Mouse (Mus musculus): ENCODE measurements at regions not wholly inside any gene's neighbourhood (a gene's known extent, or its start where the extent isn't known, plus 50 kb on each side); places are given as distances from the start of the nearest gene placed in this dataset.

GRCm38 (mm10) chr14:64511300-64511699, 407.2 kb downstream of the Prss52 start:
- DNase-seq: no peak

- no peak for DNase-seq
These were observed 408.6 kb downstream of the Prss52 start for GRCm38 (mm10) chr14:64512726-64513125.

DNA sequence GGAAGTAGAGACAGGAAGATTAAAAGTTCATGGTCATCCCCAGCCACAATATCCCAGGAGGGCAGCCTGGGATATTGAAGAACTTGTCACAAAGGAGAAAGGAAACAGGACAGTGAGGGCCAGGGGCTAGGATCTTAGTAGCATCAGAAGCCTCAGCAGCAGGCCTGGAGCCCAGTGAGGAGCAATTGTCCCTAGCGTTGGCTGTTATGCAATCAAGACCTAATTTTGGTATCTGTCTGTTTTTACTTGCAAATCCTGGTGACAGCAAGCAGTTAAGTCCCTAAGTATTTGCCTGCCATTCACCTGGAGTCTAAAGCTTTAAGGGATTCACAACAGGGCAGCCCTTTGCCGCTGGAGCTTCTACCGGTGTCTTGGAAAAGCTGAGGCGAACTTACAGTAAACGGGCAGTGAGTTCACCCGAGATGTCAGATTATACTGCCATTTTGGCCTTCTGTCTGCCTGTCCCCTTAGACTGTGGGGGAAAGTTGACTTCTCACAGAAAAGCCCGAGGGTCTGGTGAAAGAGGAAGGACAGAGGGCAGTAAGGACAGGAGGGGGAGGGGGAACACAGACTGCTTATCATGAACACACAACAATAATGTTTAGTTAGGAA, 413.6 kb downstream of the Prss52 start:
- no peak for DNase-seq

- DNase-seq: no peak
These were observed 420.6 kb downstream of the Prss52 start for GRCm38 (mm10) chr14:64524641-64525040.

DNA sequence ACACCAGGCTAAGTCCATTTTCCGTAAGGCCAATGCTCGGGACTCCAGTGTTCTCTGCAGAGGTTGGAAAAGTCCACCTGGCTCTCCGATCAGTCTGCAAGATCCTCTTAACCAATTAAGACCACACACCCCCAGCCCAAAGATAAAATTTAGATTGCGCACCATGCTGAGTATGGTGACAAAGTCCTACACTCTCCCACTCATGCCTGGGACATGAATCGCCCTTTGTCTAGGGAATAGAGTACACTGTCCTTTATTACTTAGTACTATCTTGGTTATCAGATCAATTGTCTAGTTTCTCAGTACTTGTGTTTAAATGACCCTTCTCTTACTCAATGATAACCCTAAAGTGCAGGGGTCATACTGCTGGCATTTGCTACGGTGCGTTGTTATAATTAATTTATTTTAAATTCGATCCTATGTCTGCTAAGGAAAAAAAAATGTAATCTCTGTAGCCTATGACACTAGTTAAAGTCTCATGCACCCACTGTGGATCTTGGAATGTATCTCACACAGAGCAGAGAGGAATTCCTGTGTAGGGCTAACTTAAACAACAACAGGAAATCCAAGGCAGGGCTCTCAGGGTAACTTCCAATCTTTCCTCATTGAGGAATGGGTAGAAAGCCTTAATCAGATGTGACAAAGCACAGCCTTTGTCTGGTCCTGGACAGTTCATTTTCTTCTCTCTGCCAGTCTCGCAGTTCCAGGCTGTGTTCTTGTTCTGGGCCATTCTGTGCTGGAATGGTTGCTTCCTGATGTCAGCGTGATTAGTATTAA, 421.4 kb downstream of the Prss52 start:
- no peak for DNase-seq

GRCm38 (mm10) chr14:64530541-64530940, 426.5 kb downstream of the Prss52 start:
- no peak for DNase-seq

DNA sequence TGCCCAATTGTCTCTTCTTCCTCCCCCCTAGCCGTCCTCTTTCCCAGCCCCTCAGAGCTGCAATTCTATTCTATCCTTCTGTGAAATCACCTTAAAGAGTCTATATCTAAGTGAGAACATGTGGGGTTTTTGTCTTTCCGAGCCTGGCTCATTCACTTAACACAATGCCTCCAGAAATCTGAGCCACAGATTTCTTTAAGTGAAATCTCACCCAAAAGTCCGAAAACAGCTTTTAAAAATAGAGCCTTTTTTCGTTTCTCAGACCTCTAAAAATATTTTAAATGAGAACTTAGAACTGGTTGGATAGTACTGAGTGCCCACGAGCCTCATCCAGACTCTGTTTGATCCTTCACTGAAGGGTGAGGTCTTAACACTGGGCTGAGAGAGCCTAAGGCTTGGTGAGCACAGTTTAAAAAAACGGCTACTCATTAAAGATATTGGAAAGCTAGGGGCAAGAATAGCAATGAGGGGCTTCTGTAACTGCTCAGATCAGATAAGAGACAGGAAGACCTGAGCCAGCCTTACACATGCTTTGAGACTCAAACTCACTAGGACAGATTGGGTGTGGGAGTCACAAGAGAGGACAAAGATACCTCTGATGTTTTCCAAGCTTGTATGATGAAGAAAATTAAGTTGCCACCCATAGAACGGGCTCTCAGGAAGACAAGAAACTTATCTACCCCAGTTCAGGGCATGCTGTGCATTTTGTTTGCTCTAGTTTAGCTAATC, 427.3 kb downstream of the Prss52 start:
- no peak for DNase-seq

DNA sequence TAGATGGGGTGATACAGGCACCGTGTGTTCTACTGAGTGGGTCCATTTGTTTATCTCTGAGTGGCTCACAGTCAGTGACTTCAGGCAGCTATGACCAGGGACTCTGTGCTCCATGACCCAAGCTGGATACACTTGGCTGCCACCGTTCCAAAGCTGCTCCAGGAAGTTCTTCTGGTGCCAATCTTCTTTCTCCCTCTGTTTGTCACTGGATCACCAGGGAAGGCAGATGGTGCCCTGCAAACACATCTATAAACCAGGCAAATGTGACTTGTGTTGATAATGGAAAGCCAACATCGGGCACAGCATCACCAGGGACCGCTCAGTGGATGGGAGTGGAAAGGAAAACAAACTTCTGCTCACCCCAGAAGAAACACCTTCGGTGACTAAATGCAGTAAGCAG, 428.3 kb downstream of the Prss52 start:
- DNase-seq: no peak

- DNase-seq: no peak
These were observed 429.6 kb downstream of the Prss52 start for GRCm38 (mm10) chr14:64533591-64534151.

- DNase-seq: no peak
These were observed 430.1 kb downstream of the Prss52 start for GRCm38 (mm10) chr14:64534194-64534593.

DNA sequence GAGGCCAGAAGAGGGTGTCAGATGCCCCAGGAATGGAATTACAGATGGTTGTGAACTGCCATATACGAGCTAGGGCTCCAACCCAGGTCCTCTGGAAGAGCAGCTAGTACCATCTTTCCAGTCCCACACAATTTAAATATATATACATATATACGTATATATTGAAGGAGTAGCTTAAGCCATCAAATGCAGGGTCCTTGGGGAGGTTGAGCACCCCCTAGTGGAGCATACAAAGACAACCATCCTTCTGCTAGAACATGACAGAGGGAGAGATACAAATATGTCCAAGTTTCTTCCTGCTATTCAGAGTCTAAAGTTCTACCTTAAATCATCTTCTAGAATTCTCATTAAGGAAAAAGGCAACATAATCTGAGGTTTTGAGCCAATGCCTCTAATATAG, 435.4 kb downstream of the Prss52 start:
- DNase-seq: no peak

DNA sequence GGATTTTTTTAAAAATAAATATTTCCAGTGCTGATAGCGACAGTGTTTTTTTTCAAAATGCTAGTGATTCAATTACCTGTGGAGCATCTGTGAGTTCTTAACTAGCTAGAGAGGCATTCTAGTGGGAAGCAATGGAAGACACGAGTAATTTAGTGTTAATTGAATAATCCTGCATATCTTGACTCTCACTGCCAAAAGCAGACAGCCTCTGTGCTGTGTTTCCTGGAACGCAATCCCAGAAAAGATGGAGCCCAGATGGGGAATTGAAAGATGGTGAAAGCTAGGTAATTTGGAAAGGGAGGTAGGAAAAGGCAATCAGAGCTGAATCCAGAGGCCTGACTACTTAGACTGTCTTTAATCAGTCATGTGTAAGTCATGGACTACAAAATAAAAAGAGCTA, 441.0 kb downstream of the Prss52 start:
- no peak for DNase-seq

- DNase-seq: peak; percentile 83
These were observed 442.7 kb downstream of the Prss52 start for GRCm38 (mm10) chr14:64546787-64547186.

GRCm38 (mm10) chr14:64552951-64553350, 448.9 kb downstream of the Prss52 start:
- DNase-seq: no peak

DNA sequence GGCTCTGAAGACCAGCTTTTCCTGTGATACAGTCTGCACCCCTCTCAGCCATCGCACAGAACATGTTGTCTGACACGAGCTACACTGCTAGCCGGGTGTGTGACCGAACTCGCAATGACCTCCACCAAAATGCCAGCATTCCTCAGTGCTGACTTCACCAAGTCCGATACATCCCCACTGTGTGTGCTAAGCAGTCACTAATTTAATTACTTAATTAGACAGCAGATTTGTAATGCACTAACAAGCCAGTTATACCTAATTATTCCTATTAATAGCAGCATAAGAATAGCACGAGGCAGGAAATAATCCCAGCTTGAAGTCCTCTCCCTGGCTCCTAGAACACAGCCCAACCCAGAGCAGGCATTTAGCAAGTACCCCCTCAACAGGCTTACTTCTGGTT, 452.0 kb downstream of the Prss52 start:
- no peak for DNase-seq

DNA sequence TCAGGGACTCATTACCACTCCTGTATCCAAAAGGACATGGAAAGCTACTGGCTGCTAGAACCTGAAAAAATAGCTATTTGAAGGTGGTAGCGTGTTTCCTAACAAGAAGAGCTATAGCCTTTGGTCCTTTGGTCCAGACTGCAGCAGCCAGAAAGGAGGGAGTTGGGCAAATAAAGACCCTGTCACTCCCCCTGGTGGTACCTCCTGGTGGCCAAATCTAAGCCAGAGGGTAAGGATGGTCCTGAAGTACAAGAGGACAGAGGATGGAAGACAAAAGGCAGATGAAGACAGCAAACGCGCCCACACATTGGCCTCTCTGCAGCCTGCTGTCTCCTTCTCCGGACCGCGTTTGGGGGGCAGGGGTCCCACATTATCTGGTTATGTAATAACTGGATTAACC, 453.4 kb downstream of the Prss52 start:
- DNase-seq: no peak

- DNase-seq: peak; percentile 78
These were observed 464.6 kb downstream of the Prss52 start for GRCm38 (mm10) chr14:64568689-64569088.

GRCm38 (mm10) chr14:64570951-64571350, 466.9 kb downstream of the Prss52 start:
- no peak for DNase-seq

DNA sequence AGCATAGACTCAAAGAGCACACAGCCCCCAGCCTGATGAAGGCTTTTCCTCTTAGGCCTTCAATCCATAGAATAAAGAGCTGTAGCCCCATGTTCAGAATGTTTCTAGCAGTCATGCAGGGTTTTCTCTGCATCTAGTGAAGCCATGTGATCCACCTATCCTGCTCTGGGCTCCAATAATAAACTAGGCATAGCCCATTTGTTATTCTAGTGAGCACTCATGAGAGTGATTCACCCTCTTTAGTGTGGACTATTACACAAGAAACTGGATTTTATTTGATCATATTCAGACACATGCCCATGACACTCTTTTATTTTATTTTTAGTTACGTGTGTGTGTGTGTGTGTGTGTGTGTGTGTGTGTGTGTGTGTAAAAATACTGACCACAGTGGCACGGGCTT, 468.7 kb downstream of the Prss52 start:
- no peak for DNase-seq

DNA sequence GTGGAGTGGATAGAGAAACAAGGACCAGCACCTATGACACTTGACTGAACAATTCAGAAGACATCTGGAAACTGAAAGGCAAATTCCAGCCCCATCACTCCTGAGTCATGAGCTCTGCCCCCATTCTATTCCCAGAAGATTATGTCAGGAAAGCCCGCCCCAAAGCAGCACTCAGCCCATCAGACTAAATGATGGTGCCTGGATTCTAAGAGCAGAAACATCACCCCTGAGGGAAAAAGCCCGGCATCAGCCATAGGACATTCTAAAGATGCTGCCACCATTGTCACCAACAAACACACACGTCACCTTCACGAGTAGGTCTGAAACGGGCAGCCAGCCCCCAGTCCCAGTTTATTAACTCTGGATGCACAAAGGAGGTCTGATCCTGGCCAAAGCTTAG, 469.7 kb downstream of the Prss52 start:
- DNase-seq: no peak

DNA sequence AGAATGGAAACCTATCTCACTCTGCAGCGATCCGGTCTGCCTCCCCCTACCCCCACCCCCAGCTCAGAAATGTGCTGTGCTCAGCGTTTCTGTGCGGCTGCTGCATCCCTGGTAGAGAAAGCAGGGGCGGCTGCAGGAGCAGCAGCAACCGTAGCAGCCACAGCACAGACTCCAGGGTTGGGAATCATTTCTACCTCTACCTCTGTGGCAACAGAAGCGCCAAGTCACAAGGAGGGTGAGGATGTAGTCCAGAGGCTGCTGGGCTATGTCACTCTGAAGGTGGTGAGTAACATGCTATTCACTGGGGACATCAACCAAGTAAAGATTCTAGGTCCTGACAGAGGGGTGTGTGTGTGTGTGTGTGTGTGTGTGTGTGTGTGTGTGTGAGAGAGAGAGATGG, 470.2 kb downstream of the Prss52 start:
- no peak for DNase-seq

GRCm38 (mm10) chr14:64574773-64575172, 470.7 kb downstream of the Prss52 start:
- no peak for DNase-seq

GRCm38 (mm10) chr14:64575954-64576353, 471.9 kb downstream of the Prss52 start:
- DNase-seq: no peak

Measured in adrenal gland, postnatal 14 days (tissue).